Mouse (Mus musculus): ENCODE results near the gene Thra. TPM values are rescaled to one million over a fixed set of nuclear protein-coding genes. Genes with fewer than 3 reads are reported as not detected.
A peak's percentile ranks its signal among the peaks of the same experiment; 100 is the strongest.

The Thra gene
- total RNA-seq, 2 experiments from 2014 or later, result 719 to 771 TPM

DNA sequence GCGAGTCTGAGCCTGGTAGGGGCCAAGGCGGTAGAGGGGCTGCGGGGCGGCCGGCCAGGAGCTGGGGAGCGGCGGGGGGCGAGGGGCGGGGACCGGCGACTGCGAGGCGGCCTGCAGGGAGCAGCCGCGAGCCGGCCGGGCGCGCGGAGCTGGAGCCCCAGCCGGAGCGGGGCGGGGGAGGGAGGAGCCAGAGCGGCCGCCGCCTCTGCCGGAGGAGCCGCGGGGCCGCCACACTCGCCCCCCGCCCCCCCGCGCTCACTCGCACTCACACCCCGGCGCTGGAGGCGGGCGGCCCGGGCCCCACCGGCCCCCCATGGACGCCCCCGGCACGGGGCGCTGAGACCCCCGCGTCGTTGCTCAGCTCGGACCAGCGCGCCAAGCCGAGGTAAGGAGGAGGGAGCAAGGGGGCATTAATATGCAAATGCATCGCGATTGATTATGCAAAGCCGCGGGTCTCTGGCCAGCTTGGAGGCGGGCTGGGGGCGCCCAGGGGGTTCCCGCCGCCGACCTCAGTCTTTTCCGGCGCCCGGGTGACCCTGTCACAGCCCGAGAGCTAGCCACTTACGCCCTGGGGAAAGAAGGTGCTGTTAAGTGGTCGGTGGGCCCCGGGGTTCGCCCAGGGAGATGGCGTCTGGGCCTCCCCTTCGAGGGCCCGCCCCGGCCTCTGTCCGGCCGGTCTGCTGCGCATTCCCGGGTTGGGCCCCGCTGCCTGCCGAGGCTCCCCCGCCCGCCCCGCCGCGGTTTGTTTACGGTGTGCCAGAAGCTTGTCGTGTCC is 1.4 kb downstream of the Thra start:
- peak; percentile 70 to 83 for DNase-seq (ENCODE audit: low spot score in 2 of 2)
- intact Hi-C loops (cut with DNase I), result loop anchor here (1.0 kb wide), 1 partner anchor 12 kb away; no protein-coding TSS in a partner anchor

DNA sequence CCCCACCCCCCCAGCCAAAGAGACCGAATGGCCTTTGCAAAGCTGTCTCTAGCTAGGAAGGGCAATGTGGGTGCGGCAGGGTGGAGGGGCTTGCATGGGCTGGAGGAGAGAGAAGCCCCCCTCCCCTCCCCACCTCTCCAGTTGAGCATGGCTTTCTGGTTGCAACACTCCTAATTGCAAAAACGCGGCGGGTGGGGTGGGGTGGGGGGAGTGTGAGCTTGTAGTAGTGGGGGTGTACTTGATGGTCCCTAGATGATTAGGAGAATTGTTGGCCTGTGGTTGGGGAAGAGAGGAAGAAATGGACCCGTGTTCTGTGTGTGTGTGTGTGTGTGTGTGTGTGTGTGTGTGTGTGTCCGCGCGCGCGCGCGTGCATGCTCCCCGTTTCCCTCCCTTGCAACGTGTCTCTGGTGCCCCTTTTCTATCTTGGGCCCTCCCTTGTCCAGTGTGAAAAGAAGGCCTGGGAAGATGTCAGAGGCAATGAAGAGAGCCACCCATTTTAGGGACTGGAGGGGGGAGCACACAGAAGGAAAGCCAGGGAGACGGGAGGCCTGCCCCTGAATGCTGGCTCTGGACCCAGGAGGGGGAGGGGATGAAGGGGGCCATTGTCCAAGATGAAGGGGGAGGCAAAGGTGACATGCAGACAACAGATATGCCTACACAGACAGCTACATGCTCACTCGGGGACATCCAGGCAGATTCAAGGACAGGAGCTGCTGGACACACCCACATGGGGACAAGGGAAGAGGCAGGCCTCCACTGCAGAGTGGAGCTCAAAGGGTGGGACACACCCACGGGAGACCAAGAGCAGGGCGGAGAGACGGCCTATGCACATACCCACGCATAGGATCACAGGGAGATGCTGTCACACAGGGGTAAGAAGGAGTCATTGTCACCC is 2.2 kb downstream of the Thra start:
- intact Hi-C loops (cut with DNase I), result no loop called here
- DNase-seq (ENCODE audit: low spot score in 2 of 2), result peak in 1 of 2 experiments; percentile 62

DNA sequence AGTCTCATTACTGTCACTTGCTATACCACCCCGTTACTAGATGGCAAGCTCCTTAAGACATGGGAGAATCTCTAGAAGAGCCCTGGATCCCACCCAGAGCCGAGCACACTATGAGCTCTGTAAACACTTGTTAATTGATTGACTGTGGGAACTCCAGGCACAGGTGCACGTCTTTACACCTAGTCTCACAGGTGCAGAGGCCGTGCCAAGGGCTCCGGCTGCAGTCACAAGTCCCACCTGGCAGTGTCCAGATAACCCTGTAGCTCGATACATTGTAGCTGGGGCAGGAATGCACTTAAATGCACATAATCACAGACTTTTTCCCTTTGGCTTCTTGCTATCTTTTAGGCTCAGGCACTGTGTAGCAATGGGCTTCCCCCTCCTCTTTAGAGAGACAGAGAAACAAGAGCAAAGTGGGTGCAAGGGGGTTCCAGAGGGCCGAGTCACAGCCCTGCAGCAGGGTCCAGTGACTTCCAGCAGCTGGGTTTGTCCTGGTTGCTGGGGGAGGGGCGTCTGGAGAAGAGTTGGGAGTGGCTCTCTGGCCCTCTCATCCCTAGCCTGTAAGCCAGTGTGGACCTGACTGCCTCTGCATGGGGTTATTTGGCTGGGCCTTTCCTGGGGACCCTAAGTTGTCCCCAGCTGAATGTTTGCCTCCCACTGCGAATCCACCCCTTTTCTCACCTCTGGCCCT is 3.4 kb downstream of the Thra start:
- intact Hi-C loops (cut with DNase I), result no loop called here

GRCm38 (mm10) chr11:98744456-98745019 is 4.1 kb downstream of the Thra start:
- intact Hi-C loops (cut with DNase I), result no loop called here

More for the DNA sequence above, 3.4 kb downstream of the Thra start:
- DNase-seq (ENCODE audit: low spot score in 2 of 2), result peak; percentile 37 to 50

DNA sequence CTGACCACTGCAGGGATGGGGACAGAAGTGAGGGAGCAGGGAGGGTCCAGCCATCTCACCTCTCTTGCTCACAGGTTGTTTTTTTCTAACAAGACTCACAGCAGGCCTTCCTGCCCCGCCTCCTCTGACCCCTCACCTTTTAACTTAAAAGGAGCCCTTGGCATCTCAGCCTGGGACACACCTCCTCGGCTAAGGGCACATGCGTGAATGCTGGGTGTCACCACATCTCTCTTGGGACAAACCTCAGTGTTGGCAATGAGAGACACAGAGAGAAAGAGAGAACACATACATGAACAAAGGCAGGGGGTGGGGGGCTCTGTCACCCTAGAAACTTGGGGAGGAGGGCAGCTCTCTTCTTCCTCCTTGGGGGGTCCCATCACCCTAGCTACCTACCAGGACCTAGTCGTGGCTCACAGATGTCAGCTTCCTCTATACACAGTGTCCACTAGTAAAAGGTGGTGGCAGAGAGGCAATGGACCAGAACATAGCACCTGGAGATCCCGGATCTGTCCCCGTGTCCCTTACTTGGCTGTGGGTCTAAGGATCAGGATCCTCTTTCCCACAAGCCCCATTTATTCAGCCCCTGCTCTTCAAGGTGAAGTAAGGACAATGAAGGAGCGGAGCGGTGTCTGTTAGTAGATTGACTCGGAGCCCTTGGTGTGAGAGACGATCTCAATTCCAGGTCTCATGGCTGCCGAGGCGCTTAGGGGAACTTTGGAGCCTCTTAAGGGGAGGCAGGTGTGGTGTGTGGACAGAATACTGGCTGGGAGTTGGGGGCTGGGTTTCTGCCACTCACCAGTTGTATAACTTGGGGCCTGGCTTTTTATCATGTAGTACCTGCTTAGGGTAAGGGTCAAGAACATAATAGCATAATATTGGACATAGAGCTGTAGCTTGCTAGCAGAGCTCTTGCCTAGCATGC is 5.8 kb downstream of the Thra start:
- no peak for DNase-seq (ENCODE audit: low spot score in 2 of 2)
- intact Hi-C loops (cut with DNase I), result no loop called here

More at GRCm38 (mm10) chr11:98744456-98745019, 4.1 kb downstream of the Thra start:
- DNase-seq (ENCODE audit: low spot score in 2 of 2), result no peak

- intact Hi-C loops (cut with DNase I), result loop anchor here (1.0 kb wide), 1 partner anchor 36 kb away; no protein-coding TSS in a partner anchor
These were observed 6.6 kb downstream of the Thra start for GRCm38 (mm10) chr11:98746855-98747693.

GRCm38 (mm10) chr11:98747804-98748505 is 7.5 kb downstream of the Thra start:
- intact Hi-C loops (cut with DNase I), result loop anchor here (1.0 kb wide), 1 partner anchor 35 kb away; no protein-coding TSS in a partner anchor

More at GRCm38 (mm10) chr11:98746855-98747693, 6.6 kb downstream of the Thra start:
- DNase-seq (ENCODE audit: low spot score in 2 of 2), result peak; percentile 94 to 99

GRCm38 (mm10) chr11:98748506-98749416 is 8.3 kb downstream of the Thra start:
- intact Hi-C loops (cut with DNase I), result no loop called here
- peak in 1 of 2 experiments; percentile 27 for DNase-seq (ENCODE audit: low spot score in 2 of 2)

More at GRCm38 (mm10) chr11:98747804-98748505, 7.5 kb downstream of the Thra start:
- DNase-seq (ENCODE audit: low spot score in 2 of 2), result peak; percentile 24 to 47

DNA sequence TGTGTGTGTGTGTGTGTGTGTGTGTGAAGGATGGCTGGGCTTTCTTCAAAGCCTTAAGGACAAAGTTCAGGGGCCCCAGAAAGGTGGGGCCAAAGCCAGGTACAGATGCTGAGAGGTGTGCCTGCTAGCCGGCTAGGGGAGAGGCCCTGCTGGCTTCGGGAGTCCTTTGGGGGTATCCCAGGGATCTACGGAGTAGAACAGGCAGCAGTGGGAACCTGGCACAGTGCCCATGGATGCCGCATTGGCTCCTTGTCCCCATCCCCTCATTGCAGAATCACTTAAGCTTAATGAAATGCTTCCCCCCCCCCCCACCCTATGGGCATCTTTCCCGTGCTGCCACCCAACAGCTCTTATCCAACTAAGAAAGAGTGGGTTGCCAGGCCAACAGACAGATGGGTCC is 9.3 kb downstream of the Thra start:
- peak; percentile 48 to 57 for DNase-seq (ENCODE audit: low spot score in 2 of 2)
- intact Hi-C loops (cut with DNase I), result no loop called here

GRCm38 (mm10) chr11:98750351-98751201 is 10.1 kb downstream of the Thra start:
- peak; percentile 78 to 81 for DNase-seq (ENCODE audit: low spot score in 2 of 2)
- intact Hi-C loops (cut with DNase I), result no loop called here

DNA sequence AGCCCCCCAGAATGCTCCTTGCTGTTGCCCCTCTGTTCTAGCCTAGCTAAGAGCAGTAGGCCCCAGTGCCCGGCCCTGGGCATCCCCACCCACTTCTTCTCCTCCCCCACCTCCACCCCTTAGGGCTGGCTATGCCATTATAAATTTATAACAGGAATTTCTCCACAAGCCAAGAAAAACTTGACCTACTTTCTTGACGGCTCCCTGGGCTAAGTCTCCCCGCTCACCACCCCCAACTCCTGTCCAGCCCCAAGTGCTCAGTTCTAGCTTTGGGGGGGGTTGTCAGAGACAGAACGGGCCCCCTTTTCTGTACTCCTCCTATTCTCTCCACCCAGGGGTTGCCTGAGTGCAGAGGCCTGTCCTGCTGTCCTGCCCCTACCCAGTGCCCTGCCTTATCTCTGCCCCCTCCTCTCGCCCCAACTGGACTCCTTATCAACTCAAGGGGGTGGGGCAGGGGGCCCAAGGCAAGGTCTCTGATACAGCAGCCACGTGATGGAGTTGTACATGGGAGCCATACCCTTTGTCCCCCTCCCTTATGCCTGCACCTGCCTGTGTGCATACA is 10.9 kb downstream of the Thra start:
- intact Hi-C loops (cut with DNase I), result no loop called here
- DNase-seq (ENCODE audit: low spot score in 2 of 2), result peak; percentile 7 to 46

DNA sequence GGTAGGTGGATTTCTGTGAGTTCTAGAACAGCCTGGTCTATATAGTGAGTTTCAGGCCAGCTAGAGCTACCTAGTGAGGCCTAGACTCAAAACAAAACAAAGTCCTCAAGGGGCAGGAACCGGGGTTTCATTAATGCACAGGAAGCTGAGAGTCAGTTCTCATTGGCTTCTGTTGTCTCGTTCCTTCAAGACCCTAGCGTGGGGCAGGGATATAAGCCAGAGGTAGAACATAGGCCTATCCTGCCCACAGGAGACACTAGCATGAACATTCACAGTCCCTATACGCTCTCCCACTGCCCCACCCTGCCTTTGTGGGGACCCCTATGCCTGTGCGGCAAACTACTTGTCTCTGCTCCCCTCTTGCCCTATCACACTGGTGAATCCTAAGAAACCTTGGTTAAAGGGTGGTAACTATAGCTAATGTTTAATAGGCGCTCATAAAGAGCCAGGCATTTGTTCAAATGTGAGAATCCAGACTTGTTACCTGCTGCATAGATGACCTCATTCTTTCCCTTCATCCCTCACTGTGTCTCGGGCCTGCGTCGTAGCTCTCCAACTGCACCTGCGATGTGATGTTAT is 12.2 kb downstream of the Thra start:
- DNase-seq (ENCODE audit: low spot score in 2 of 2), result no peak
- intact Hi-C loops (cut with DNase I), result no loop called here

- intact Hi-C loops (cut with DNase I), result no loop called here
These were observed 12.8 kb downstream of the Thra start for GRCm38 (mm10) chr11:98753264-98753663.

GRCm38 (mm10) chr11:98754151-98754620 is 13.7 kb downstream of the Thra start:
- no peak for DNase-seq (ENCODE audit: low spot score in 2 of 2)
- intact Hi-C loops (cut with DNase I), result loop anchor here (1.0 kb wide), 1 partner anchor 13 kb away; no protein-coding TSS in a partner anchor

More at GRCm38 (mm10) chr11:98753264-98753663, 12.8 kb downstream of the Thra start:
- no peak for DNase-seq (ENCODE audit: low spot score in 2 of 2)

Measured in left cerebral cortex, postnatal 25 days (tissue).